Mouse (Mus musculus): ENCODE measurements at regions not wholly inside any gene's neighbourhood (a gene's known extent, or its start where the extent isn't known, plus 50 kb on each side); places are given as distances from the start of the nearest gene placed in this dataset.

DNA sequence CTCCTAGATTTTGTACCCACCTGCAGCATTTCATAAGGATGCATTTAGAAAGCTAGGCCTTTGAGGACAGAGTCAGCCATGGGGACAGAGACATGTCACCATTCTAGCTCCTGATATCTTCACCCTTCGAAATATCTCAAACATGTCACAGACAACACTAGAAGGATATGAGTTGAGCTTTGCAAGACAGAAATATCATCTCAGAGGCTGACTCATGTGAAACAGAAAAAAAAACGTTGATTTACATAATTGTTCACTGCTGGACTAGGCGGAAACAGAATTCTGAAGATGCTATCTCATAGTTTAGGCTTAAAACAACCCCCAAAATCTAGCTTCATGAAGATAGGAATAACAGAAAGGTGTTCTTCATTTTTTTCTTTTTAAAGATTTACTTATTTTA lies 101.8 kb downstream of the Kbtbd8 start:
- TF ChIP-seq CTCF (IDR thresholded peaks at IDR 0.05) (no peak), EP300 (IDR thresholded peaks at IDR 0.05) (no peak)
